Comparison of ENCODE assay signal across 8 mouse cellular contexts in genomic region chr17:28232475-28233060, GRCm38 (mm10). TPM values are rescaled to one million over a fixed set of nuclear protein-coding genes. Genes with fewer than 3 reads are reported as not detected.
A peak's percentile ranks its signal among the peaks of the same experiment; 100 is the strongest.
DNase-seq lines count a peak whose midpoint lies in the region; ATAC-seq lines count a peak whose summit lies in the region.

Gene Ppard, plus strand, starts transcription at chr17:28232700.

- H3K4me3 ChIP-seq in hindbrain, embryonic 16.5 days (ENCODE audit: low read length): peak within 1 kb of the TSS; percentile 61
- peak within 1 kb of the TSS; percentile 83 for H3K4me3 ChIP-seq in macrophage (ENCODE audit: inconsistent target)

- under 1% methylated on average over 54 of the region's 57 CpGs for WGBS in hindbrain, embryonic 16.5 days
- under 1% methylated on average over 56 of the region's 57 CpGs for WGBS in macrophage (ENCODE audit: missing documents)

- H3K79me2 ChIP-seq in macrophage (ENCODE audit: inconsistent target): peaks cover 48% of the 10 kb centered on the region

- no peaks in the 10 kb centered on the region for H3K9me3 ChIP-seq in hindbrain, embryonic 16.5 days (ENCODE audit: control insufficient read depth, low read length)

- ATAC-seq in hindbrain, embryonic 16.5 days: peak; percentile 96

- H3K4me2 ChIP-seq in hindbrain, embryonic 16.5 days (ENCODE audit: low read length): peak within 1 kb of the TSS; percentile 96

- peaks cover 14% of the 10 kb centered on the region for H3K4me1 ChIP-seq in hindbrain, embryonic 16.5 days (ENCODE audit: control insufficient read depth, insufficient read depth, low read depth, low read length)

- peak; percentile 95 for DNase-seq in T-cell, adult 2 months (ENCODE audit: low spot score)
- DNase-seq in cerebellum, postnatal 36 days: peak; percentile 96 to 98
- DNase-seq in gastrocnemius, adult 18-20 months (ENCODE audit: low spot score): peak; percentile 98
- DNase-seq in left cerebral cortex, adult 18-20 months (ENCODE audit: low spot score in 2 of 2): peak; percentile 98
- peak; percentile 97 for DNase-seq in right cerebral cortex, adult 18-20 months
- peak; percentile 98 for DNase-seq in urinary bladder, postnatal 10 days (ENCODE audit: low spot score)

- H3K36me3 ChIP-seq in hindbrain, embryonic 16.5 days (ENCODE audit: control insufficient read depth, insufficient read depth, low read length): no peaks in the 10 kb centered on the region
- peaks cover 18% of the 10 kb centered on the region; the same call in 1 of the 2 replicates for H3K36me3 ChIP-seq in macrophage (ENCODE audit: inconsistent target)

- peak within 1 kb of the TSS; percentile 79 for H3K27ac ChIP-seq in hindbrain, embryonic 16.5 days (ENCODE audit: low read depth, low read length)
- peak within 1 kb of the TSS; percentile 68 for H3K27ac ChIP-seq in macrophage

- no peaks in the 10 kb centered on the region for H3K27me3 ChIP-seq in hindbrain, embryonic 16.5 days (replicated peaks; ENCODE audit: control insufficient read depth, insufficient read depth, low read length)

- peak within 1 kb of the TSS; percentile 74 for H3K9ac ChIP-seq in hindbrain, embryonic 16.5 days (ENCODE audit: low read depth, low read length)

RNA-seq across cellular contexts. Expression of gene Ppard, which starts in this region (rescaled TPM):
- 10 to 100 TPM; 26.3 to 27.2 TPM for total RNA-seq in gastrocnemius, adult 18-20 months (2021)
- polyA plus RNA-seq in hindbrain, embryonic 16.5 days (2015; fragmentation: Nextera tagmentation; extraction: Ambion mirVana): 1.1 TPM in 2 replicates
- total RNA-seq in left cerebral cortex, adult 18-20 months (2021): 10 to 100 TPM; 27.9 to 28.6 TPM
- 10 to 100 TPM; 12.0 to 77.1 (median 35.8) TPM for total RNA-seq in macrophage (2018; cell fraction: chromatin; rRNA removed)
- total RNA-seq in macrophage (2018; cell fraction: cytosol; rRNA removed): 10 to 100 TPM; 14.4 to 32.5 (median 20.6) TPM
- total RNA-seq in macrophage (2018; cell fraction: nucleus; rRNA removed): 10 to 100 TPM; 16.5 to 68.6 (median 26.6) TPM
- polyA plus RNA-seq in macrophage (2018): 10.6 to 23.1 TPM (median 20.3 TPM) in 3 replicates

Comparison
In these comparisons a context has a peak if more than half of its experiments do, and no peak if none do; other contexts are left out.
1. Peak in every context shown above with its lines: DNase-seq, ATAC-seq, H3K4me3 ChIP-seq and H3K27ac ChIP-seq.